Mouse (Mus musculus): ENCODE results near the gene Kif7.

GRCm38 (mm10) chr7:79747659-79748058 lies 32.1 kb upstream of the Kif7 start:
- TF ChIP-seq TAL1 (IDR thresholded peaks at IDR 0.05; ENCODE audit: low read length), result no peak
- no peak for TF ChIP-seq GATA1 (IDR thresholded peaks at IDR 0.05; ENCODE audit: low read length)
